Mouse (Mus musculus) erythroblast, embryonic 14.5 days (primary cell): ENCODE results near the gene Rcor1.

Experiments used
- GATA1 ChIP-seq: IDR thresholded peaks from 2 replicates; pipeline ENCODE4 v1.6.1; 2012; ENCODE audit warnings: low read length, inconsistent platforms, mixed read lengths
- TAL1 ChIP-seq: IDR thresholded peaks from 3 replicates; pipeline ENCODE4 v1.6.1; 2012; ENCODE audit warnings: low read length, inconsistent platforms, mixed read lengths

DNA sequence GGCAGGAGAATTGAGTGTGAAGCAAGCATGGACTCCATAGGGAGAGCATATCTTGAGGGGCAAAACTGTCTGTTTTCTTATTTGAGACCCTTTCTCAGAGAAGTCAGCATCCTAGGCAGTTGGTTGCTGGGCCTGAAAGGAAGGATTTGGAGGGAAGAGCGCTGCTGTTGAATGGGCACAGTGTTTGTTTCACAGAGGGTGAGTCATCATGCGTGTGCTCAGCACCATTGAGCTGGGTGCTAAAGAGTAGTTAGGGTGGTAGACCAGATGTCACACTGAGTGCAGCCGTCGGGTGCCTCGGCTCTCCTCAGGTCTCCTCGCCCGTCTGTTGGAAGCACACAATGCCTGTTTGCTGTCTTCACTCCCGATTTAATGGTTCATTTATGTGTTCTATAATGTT is 57.9 kb downstream of the Rcor1 start:
- TF ChIP-seq GATA1 (no peak), TAL1 (no peak)
